Mouse (Mus musculus): ENCODE data around the gene Sdr16c6. TPM values are rescaled to one million over a fixed set of nuclear protein-coding genes. Genes with fewer than 3 reads are reported as not detected.

The Sdr16c6 gene
- polyA plus RNA-seq (2015; fragmentation: Nextera tagmentation; extraction: Ambion mirVana): 0.21 TPM in 1 of 2 replicates, not detected in the other

DNA sequence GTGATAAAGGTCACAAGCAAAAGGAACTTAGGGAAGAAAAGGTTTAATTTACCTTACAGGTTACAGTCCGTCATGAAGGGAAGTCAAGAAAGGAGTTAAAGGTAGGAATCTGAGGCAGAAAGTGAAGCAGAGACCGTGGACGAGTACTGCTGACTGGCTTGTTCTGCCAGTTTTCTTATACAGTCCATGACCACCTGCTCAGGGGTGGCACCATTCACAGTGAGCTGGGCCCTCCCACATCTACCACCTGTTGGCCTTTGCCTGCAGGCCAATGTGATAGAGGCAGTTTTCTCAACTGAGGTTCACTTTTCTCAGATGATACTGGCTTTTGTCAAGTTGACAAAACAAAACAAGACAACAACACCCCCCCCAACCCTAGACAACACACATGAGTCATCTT lies at the start of gene Sdr16c6:
Gene Sdr16c6, minus strand, starts transcription at position 151 of the 400 bp plus-strand sequence.
- WGBS: 56% methylated on average over 3 of the region's 3 CpGs
- H3K4me3 ChIP-seq (ENCODE audit: low read length): no peak within 1 kb of the TSS
- no peaks in the 10 kb centered on the region for H3K4me1 ChIP-seq (replicated peaks; ENCODE audit: control insufficient read depth, insufficient read depth, low read length)
- no peak within 1 kb of the TSS for H3K4me2 ChIP-seq (ENCODE audit: low read depth, low read length)
- no peak within 1 kb of the TSS for H3K27ac ChIP-seq (ENCODE audit: low read length)
- ATAC-seq (ENCODE audit: low read depth): no peak
- no peaks in the 10 kb centered on the region for H3K36me3 ChIP-seq (ENCODE audit: control insufficient read depth, insufficient read depth, low read length)
- H3K27me3 ChIP-seq (ENCODE audit: control insufficient read depth, insufficient read depth, low read depth, low read length): no peaks in the 10 kb centered on the region
- H3K9ac ChIP-seq (ENCODE audit: low read length): no peak within 1 kb of the TSS
- no peaks in the 10 kb centered on the region for H3K9me3 ChIP-seq (ENCODE audit: control insufficient read depth, low read length)

DNA sequence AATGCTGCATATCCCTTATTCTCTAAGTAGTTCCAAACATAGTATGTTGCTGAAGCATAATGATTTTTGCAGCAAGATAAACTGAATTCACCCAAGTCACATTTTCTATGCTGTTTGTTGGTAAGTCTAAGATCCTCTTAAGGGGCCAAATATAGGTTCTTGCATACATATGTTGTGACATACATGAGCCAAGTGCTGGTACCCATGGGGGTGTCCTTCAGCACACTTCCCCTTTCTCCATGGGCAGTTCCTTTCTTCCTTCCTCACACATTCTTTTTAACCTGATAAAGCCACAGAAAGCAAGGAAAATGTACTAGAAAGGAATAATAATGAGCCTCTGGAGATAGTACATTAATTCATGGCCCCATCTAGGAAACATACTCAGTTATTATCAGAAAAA lies 2.9 kb upstream of the Sdr16c6 start:
- Histone ChIP-seq H3K9ac (ENCODE audit: low read length) (no peak overlapping the region), H3K27ac (ENCODE audit: low read length) (no peak overlapping the region), H3K9me3 (ENCODE audit: control insufficient read depth, low read length) (no peaks in the 10 kb centered on the region), H3K27me3 (ENCODE audit: control insufficient read depth, insufficient read depth, low read depth, low read length) (no peaks in the 10 kb centered on the region), H3K4me1 (replicated peaks; ENCODE audit: control insufficient read depth, insufficient read depth, low read length) (no peaks in the 10 kb centered on the region), H3K4me2 (ENCODE audit: low read depth, low read length) (no peak overlapping the region), H3K4me3 (ENCODE audit: low read length) (no peak overlapping the region), H3K36me3 (ENCODE audit: control insufficient read depth, insufficient read depth, low read length) (no peaks in the 10 kb centered on the region)
- no peak for ATAC-seq (ENCODE audit: low read depth)

DNA sequence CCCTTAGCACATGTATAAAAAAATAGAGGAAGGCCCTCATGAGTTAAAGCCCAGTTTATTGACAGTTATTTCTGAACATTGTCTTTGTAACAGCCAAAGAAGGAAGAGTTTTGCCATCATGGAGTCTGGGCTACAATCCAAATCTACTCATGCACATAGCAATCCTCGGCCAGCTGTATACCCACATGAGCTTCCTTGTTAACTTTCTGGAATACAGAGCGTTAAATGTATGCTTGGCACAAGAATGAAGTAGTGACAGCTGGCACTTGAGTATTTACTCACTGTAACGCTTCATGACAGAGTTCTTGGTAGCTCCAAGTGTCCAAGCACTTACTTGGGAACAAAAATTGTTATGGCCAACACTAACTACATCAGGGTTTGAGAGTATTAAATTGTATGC lies 1.8 kb upstream of the Sdr16c6 start:
- no peak overlapping the region for H3K4me2 ChIP-seq (ENCODE audit: low read depth, low read length)
- ATAC-seq (ENCODE audit: low read depth): no peak
- WGBS: 43% methylated on average over 3 of the region's 3 CpGs
- no peaks in the 10 kb centered on the region for H3K27me3 ChIP-seq (ENCODE audit: control insufficient read depth, insufficient read depth, low read depth, low read length)
- H3K4me1 ChIP-seq (replicated peaks; ENCODE audit: control insufficient read depth, insufficient read depth, low read length): no peaks in the 10 kb centered on the region
- H3K27ac ChIP-seq (ENCODE audit: low read length): no peak overlapping the region
- no peak overlapping the region for H3K9ac ChIP-seq (ENCODE audit: low read length)
- H3K36me3 ChIP-seq (ENCODE audit: control insufficient read depth, insufficient read depth, low read length): no peaks in the 10 kb centered on the region
- H3K9me3 ChIP-seq (ENCODE audit: control insufficient read depth, low read length): no peaks in the 10 kb centered on the region
- H3K4me3 ChIP-seq (ENCODE audit: low read length): no peak overlapping the region

DNA sequence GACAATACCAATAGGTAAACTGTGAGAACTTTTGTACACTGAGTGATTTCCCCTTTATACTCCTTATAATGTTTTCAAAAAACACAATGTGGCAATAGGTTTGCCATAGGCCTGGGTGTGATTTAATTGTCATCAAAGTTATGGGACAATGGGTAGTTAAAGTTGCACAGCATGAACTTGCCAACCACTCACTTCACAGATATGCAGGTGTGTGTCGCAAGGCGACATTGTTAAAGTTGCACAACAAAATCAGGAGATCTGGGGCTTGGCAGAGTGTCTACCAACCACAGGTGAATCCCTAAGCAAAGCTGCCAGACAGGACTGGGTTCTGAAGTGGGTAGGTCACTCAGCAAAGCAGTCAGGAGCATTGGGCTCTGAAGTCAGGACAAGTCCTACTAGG lies 1.3 kb downstream of the Sdr16c6 start:
- Histone ChIP-seq H3K27me3 (ENCODE audit: control insufficient read depth, insufficient read depth, low read depth, low read length) (no peaks in the 10 kb centered on the region), H3K36me3 (ENCODE audit: control insufficient read depth, insufficient read depth, low read length) (no peaks in the 10 kb centered on the region), H3K4me1 (replicated peaks; ENCODE audit: control insufficient read depth, insufficient read depth, low read length) (no peaks in the 10 kb centered on the region), H3K9ac (ENCODE audit: low read length) (no peak overlapping the region), H3K9me3 (ENCODE audit: control insufficient read depth, low read length) (no peaks in the 10 kb centered on the region), H3K27ac (ENCODE audit: low read length) (no peak overlapping the region), H3K4me3 (ENCODE audit: low read length) (no peak overlapping the region), H3K4me2 (ENCODE audit: low read depth, low read length) (no peak overlapping the region)
- ATAC-seq (ENCODE audit: low read depth): no peak
- WGBS: 95% methylated on average over 2 of the region's 2 CpGs

Other genes with a start within 250 kb of the Sdr16c6 start
- 849 and 902 TPM in 2 replicates for gene Gm11808, start 103.9 kb downstream of the Sdr16c6 start, polyA plus RNA-seq (2015; fragmentation: Nextera tagmentation; extraction: Ambion mirVana)